Mouse (Mus musculus) effector memory CD4-positive, alpha-beta T cell, adult 5 months (primary cell): ENCODE measurements around the gene Sugp2. TPM values are rescaled to one million over a fixed set of nuclear protein-coding genes. Genes with fewer than 3 reads are reported as not detected.

Experiments
- polyA plus RNA-seq: library from polyadenylated mRNA; unstranded; fragments of 100-300 nt; shearing (Covaris generic); gene quantifications from one replicate; pipeline ENCODE4 v1.2.1, GENCODE M21; 2017

Gene Sugp2
- 27.2 TPM for polyA plus RNA-seq

GRCm38 (mm10) chr8:70234080-70234780 is at the start of gene Sugp2, which contains the start of gene Armc6:
Sugp2 (plus strand) TSS chr8:70234226.
Armc6 (minus strand) TSS chr8:70234466.

GRCm38 (mm10) chr8:70212112-70213055 is 21.6 kb upstream of the Sugp2 start, which contains the start of gene Slc25a42:
Slc25a42 (minus strand) TSS chr8:70212305.

GRCm38 (mm10) chr8:70282603-70283135 is 48.6 kb downstream of the Sugp2 start, which contains the start of gene Homer3:
Homer3 (plus strand) TSS chr8:70282827.

GRCm38 (mm10) chr8:70302358-70302890 is 68.4 kb downstream of the Sugp2 start, which contains the start of the genes Ddx49 and Cope:
Ddx49 (minus strand) TSS chr8:70302489.
Cope (plus strand) TSS chr8:70302518.

GRCm38 (mm10) chr8:70315624-70316510 is 81.8 kb downstream of the Sugp2 start, which contains the start of gene Cers1:
Cers1 (plus strand) TSS chr8:70315775.

GRCm38 (mm10) chr8:70329124-70329834 is 95.3 kb downstream of the Sugp2 start, which contains the start of gene Gdf1:
Gdf1 (plus strand) TSS chr8:70329817.

Other genes starting within 250 kb of the Sugp2 start
- gene Gatad2a, start 237.8 kb upstream of the Sugp2 start, polyA plus RNA-seq: 124 TPM
- 106 TPM for gene Mau2, start 191.5 kb upstream of the Sugp2 start, polyA plus RNA-seq
- gene Sugp1, start 191.4 kb upstream of the Sugp2 start, polyA plus RNA-seq: 44.5 TPM
- gene Tm6sf2, start 161.3 kb upstream of the Sugp2 start, polyA plus RNA-seq: not detected
- not detected for gene Hapln4, start 150.8 kb upstream of the Sugp2 start, polyA plus RNA-seq
- not detected for gene Ncan, start 113.4 kb upstream of the Sugp2 start, polyA plus RNA-seq
- 36.9 TPM for gene Nr2c2ap, start 102.9 kb upstream of the Sugp2 start, polyA plus RNA-seq
- 19.6 TPM for gene Rfxank, start 95.1 kb upstream of the Sugp2 start, polyA plus RNA-seq
- 38.5 TPM for gene Borcs8, start 94.7 kb upstream of the Sugp2 start, polyA plus RNA-seq
- gene Mef2b, start 94.5 kb upstream of the Sugp2 start, polyA plus RNA-seq: 1.3 TPM
- gene Tmem161a, start 61.9 kb upstream of the Sugp2 start, polyA plus RNA-seq: 39.6 TPM
- 8.4 TPM for gene Slc25a42, start 21.9 kb upstream of the Sugp2 start, polyA plus RNA-seq
- gene Armc6, start 240 bp downstream of the Sugp2 start, polyA plus RNA-seq: 7.6 TPM
- 0.54 TPM for gene Homer3, start 48.6 kb downstream of the Sugp2 start, polyA plus RNA-seq
- 46.0 TPM for gene Ddx49, start 68.3 kb downstream of the Sugp2 start, polyA plus RNA-seq
- 214 TPM for gene Cope, start 68.3 kb downstream of the Sugp2 start, polyA plus RNA-seq
- gene Cers1, start 81.5 kb downstream of the Sugp2 start, polyA plus RNA-seq: not detected
- 0.46 TPM for gene Gdf1, start 95.6 kb downstream of the Sugp2 start, polyA plus RNA-seq
- gene Upf1, start 119.1 kb downstream of the Sugp2 start, polyA plus RNA-seq: 66.6 TPM
- gene Comp, start 139.3 kb downstream of the Sugp2 start, polyA plus RNA-seq: 1.2 TPM
- gene Crtc1, start 205.4 kb downstream of the Sugp2 start, polyA plus RNA-seq: 11.2 TPM
- 11.5 TPM for gene Klhl26, start 242.7 kb downstream of the Sugp2 start, polyA plus RNA-seq